Mouse (Mus musculus): ENCODE results near the gene Fut7.

The Fut7 gene

DNA sequence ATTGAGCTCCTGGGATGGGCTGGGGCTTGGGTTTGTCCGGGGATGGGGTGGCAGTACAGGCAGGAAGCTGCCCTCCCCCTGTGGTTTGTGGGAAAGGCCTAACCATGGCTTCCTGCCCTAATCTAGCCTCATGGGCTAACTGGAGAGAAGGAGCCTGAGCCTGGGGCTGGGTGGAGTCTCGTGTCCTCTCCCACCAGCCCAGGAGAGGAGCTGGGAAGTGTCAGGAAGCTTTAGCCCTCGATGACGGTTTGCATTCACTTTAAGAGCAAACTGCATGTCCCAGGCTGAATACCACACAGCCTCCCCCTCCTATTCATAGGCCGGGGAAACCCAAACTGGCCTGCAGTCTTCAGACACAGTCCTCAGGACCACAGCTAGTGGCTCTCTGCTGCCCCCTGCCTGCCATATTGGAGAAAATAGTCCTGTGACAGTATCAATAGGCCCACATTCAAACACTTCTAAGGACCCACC, 3.7 kb downstream of the Fut7 start:
- DNase-seq, result peak; percentile 46 to 73

GRCm38 (mm10) chr2:25427256-25427655, 4.2 kb downstream of the Fut7 start:
- no peak for DNase-seq

- peak; percentile 94 to 96 for DNase-seq
Observed at GRCm38 (mm10) chr2:25428442-25429236, 5.6 kb downstream of the Fut7 start, which contains the start of gene Abca2. Gene Abca2, plus strand, starts transcription at chr2:25428703.

GRCm38 (mm10) chr2:25429435-25430180, 6.5 kb downstream of the Fut7 start:
- DNase-seq, result peak in 1 of 2 experiments; percentile 27

DNA sequence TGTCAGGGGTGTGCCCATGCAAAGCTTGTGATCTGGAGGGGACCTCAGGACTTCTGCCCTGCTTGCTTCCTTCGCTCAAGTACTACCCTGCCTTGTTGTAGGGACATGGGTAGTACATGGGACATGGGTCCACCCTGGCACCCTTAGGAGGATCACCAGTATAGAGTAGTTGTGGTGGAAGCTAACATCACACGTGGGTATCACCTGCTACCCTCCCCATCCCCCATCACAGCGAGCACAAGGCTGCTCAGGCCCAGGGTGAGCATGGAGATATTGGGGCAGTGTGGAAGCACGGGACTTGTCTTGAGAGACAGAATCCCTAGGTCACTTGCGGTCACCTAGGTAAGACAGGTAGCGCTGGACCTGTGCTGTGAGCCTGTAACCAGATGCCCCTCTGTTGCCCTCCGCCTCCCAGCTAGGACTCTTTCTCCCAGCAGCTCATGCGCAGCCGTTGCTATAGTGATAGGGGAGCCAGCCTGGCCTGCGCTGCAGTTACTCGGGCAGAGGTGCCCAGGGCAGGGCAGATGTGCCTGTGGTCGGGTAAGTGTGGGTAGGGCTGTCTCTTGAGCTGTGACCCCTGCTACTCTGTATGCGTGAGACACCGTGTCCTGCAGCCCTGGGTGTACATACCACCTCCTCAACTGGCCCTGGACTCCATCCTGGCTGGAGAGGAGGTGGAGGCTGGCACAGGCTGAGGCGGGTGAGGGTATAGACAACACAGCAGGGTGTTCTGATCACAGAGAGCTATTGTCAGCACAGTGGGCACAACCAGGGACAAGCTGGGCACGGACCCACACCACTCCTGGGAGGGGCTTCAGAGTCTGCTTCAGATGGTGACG, 7.5 kb downstream of the Fut7 start:
- DNase-seq, result peak; percentile 43 to 45

DNA sequence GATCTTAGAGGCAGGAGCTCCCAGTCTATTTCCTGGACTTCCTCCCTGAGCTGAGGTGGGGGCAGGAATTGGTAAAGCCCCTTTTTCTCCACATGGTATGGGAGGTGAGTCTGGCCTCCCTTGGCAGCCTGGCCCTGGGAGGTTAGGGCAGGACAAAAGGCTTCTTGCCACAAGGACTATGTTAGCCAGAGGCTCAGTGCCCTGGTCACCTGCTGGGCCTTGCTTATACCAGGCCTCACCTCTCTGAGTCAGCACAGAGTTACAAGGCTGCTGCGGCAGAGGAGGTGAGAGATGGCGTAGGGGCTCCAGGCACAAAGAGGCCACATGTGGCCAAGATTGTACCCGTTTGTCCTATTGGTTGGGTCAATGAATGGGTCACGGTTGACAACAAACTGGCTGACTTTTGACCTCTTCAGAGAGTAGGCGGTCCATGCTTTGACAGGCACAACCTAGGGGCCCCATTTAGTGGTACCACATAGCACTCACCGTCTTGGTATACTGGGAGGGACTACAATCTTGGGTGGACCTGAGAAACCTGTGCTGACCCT, 8.3 kb downstream of the Fut7 start:
- DNase-seq, result no peak

DNA sequence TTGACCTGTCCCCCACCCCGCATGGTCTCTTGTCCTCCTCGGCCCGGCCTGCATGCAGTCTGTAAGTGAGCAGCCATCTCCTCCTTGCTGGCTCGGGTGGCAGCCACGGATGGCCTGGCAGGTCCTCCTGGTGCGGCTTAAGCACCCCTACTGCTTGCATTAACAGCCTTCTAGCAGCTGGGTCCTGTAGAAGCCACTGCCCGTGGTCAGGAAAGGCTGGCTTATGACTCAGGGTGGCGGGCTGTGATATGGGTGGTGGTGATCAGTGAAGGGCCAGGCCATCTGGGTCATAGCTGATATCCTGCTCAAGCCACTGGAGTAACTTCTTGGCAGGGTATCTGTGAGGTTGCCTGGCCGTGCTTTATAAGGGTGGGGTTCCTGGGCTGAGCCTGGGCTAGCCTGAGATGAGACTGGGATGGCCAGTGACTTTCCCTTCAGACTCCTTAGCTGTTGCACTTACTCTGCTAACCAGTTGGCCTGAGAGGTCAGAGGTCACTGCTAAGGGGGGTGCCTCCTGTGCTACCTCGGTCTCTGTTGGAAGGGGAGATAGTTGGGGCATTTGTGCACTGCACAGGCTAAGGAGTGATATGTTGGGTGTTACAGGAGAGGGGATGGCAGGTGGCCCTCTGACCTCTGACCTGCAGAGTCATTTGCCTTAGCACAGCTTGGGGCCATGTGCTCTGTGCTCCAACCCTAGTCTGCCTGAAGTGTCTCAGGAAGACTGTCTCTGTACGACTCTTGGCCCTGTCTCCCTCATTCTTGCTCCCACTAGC, 9.4 kb downstream of the Fut7 start:
- DNase-seq, result no peak

- DNase-seq, result no peak
Observed at GRCm38 (mm10) chr2:25433101-25433500, 10.0 kb downstream of the Fut7 start.

- DNase-seq, result no peak
Observed at GRCm38 (mm10) chr2:25434292-25434691, 11.2 kb downstream of the Fut7 start.

GRCm38 (mm10) chr2:25436286-25436820, 13.3 kb downstream of the Fut7 start:
- no peak for DNase-seq

GRCm38 (mm10) chr2:25441067-25441466, 18.0 kb downstream of the Fut7 start:
- DNase-seq, result no peak

GRCm38 (mm10) chr2:25442682-25443081, 19.6 kb downstream of the Fut7 start:
- no peak for DNase-seq

- peak in 1 of 2 experiments; percentile 35 for DNase-seq
Observed at GRCm38 (mm10) chr2:25450853-25451647, 28.0 kb downstream of the Fut7 start.

DNA sequence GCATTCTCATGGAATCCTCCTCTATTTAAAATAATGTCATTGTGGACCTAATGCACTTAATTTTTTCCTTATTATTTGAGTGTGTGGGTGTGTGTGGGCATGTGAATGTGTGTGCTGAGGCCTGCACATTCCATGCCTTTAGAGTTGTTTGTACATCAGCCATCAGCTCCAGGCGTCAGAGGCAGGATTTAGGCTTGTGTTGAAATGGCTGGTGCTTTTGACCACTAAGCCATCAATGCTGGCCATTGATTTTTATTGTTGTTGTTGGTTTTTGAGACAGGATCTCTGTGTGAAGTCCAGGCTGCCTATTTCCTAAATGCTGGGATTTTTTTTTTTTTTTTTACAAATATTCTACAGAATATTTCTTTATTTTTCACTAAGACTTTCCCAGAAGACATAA, 29.9 kb downstream of the Fut7 start:
- DNase-seq, result no peak

DNA sequence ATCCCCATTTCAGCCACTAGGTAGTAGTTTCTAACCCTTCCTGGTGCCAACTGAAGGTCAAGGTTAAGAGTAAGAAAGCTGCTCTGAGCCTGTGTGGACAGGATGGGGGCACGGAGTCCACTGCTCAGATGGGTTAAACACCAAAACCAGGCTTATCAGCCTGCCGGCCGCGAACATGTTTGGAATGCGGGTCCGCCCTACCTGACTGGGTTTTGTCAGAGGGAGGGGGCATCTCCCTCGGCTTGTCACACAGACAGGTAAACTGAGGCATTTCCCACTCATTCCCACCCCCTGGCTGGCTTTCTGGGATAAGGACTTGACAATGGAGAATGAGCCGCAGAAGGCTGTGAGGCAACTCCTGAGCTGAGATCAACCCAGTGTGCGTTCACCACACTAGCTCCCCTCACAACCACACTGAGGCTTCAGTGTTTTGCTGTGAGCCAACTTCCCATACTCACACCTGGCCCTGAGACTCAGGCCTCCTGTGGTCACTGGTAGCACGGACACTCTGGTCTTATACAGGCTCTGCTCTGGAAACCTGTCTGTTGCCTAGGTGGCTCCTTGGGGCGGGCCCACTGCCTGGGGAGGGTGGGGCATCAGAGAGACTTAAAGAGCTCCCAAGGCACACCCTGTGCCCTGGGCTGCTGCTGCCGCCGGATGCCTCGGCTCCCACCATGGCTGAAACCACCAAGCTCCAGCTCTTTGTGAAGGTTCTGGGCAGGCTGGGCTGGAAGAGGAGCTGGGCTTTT, 33.3 kb downstream of the Fut7 start, which contains the start of gene Clic3:
Clic3 (plus strand) TSS at position 634 of the 749 bp plus-strand sequence.
- no peak for DNase-seq

DNA sequence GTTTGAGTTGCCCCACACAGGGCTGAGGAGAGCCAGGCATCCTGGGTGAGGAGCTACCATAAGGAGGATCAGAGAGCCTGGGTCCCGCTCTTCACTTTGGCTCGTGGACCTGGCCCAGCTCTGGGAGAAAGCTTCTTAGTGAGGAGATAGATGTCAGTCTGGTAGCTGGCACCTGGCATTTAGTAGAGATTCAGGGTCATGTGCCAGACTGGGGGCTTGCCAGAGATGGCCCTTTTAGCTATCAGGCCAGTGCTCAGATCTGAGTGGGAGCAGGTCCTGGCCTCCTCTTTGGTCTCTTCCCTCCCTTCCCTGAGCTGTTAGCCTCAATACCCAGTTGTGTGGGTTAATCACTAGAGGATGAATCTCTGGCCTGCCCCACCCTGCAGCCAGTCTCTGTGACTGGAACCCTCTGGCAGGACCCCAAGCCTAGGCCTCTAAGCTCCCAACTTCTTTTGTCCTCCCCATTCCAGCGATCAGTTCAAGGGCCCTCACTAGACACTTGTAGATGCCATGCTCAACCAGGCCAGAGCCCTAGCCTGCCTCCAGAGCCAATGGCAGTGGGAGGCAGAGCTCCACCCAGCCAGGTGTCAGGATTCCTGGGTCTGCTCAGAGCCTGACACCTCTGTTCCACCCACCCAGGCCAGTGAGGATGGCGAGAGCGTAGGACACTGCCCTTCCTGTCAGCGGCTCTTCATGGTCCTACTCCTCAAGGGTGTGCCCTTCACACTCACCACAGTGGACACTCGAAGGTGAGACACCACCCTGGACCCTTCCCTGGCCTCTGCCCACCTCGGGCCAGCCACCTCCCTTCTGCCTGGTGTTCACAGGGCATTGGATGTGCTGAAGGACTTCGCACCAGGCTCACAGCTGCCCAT, 34.2 kb downstream of the Fut7 start:
- DNase-seq, result no peak

DNA sequence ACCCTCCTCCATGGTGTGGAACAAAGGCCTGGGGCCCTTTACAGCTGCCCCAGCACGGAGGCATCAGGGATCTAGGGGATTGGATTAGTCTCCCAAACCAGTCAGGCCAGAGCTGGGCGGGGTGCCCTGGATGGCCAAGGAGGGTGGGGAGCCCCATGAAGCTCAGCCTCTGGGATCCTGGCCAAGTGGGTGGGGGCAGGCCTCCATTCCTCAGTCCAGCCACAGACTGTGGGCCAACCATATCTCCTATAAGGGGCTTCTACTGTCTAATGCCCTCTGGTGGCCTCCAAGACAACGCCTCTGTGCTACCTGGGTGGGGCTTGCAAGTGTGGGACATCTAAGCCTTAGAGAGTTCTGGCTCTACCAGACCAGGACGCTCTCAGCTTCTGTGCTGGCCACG, 35.8 kb downstream of the Fut7 start:
- no peak for DNase-seq

- peak; percentile 32 to 38 for DNase-seq
Observed at GRCm38 (mm10) chr2:25460135-25460534, 37.1 kb downstream of the Fut7 start.
